Comparison of ENCODE assay signal across 9 mouse cellular contexts in genomic region chr10:3332880-3333279, GRCm38 (mm10). TPM values are rescaled to one million over a fixed set of nuclear protein-coding genes. Genes with fewer than 3 reads are reported as not detected.
A peak's percentile ranks its signal among the peaks of the same experiment; 100 is the strongest.
DNase-seq lines count a peak whose midpoint lies in the region; ATAC-seq and TF ChIP-seq lines count a peak whose summit lies in the region.
"Had no signal": no experiment of that assay in that cellular context is flagged by ENCODE, and none has a peak within 500 bp of the region (broad histone marks: within the 10 kb centered on the region; RNA-seq: fewer than 3 reads in every experiment).

No protein-coding gene starts in this region.

- no peaks in the 10 kb centered on the region for H3K36me3 ChIP-seq in MEL (ENCODE audit: control insufficient read depth in 1 of 2, insufficient read depth in 2 of 2, low read length in 2 of 2)
- no peaks in the 10 kb centered on the region for H3K36me3 ChIP-seq in forebrain, embryonic 12.5 days (replicated peaks)
- H3K36me3 ChIP-seq in hindbrain, embryonic 10.5 days = no peaks in the 10 kb centered on the region
- H3K36me3 ChIP-seq: liver, embryonic 15.5 days had no signal

- DNase-seq in MEL (ENCODE audit: low read depth, low spot score) = peak; percentile 73
- DNase-seq in c-Kit-positive CD71-negative TER-119-negative erythroid progenitor cells, embryonic 14.5 days (ENCODE audit: low read depth) = peak; percentile 29
- peak; percentile 69 for DNase-seq in hindbrain, embryonic 10.5 days (ENCODE audit: low spot score)
- peak; percentile 68 to 88 for DNase-seq in layer of hippocampus, adult 8-10 months (ENCODE audit: low spot score in 2 of 2)
- DNase-seq in lung, postnatal 14 days = peak; percentile 85
- peak; percentile 35 for DNase-seq in retina, postnatal 7 days (ENCODE audit: low read depth, low spot score)
- peak; percentile 34 to 72 for DNase-seq in urinary bladder, postnatal 4 days (ENCODE audit: low spot score in 2 of 2)

- 39% methylated on average over 3 of the region's 3 CpGs for WGBS in forebrain, embryonic 12.5 days
- 31% methylated on average over 3 of the region's 3 CpGs for WGBS in hindbrain, embryonic 10.5 days

- no peaks in the 10 kb centered on the region for H3K27me3 ChIP-seq in MEL (ENCODE audit: control insufficient read depth in 1 of 2, insufficient read depth in 2 of 2, low read length in 2 of 2)
- H3K27me3 ChIP-seq in forebrain, embryonic 12.5 days = no peaks in the 10 kb centered on the region
- no peaks in the 10 kb centered on the region for H3K27me3 ChIP-seq in hindbrain, embryonic 10.5 days (ENCODE audit: insufficient read depth, poor library complexity, severe bottlenecking)
- H3K27me3 ChIP-seq: liver, embryonic 15.5 days had no signal

- TF ChIP-seq RAD21 in MEL (IDR thresholded peaks at IDR 0.05; ENCODE audit: low read depth, low read length) = peak; percentile 84

- H3K4me1 ChIP-seq in MEL (ENCODE audit: control insufficient read depth in 1 of 2, insufficient read depth in 2 of 2, low read length in 2 of 2) = no peaks in the 10 kb centered on the region
- no peaks in the 10 kb centered on the region for H3K4me1 ChIP-seq in forebrain, embryonic 12.5 days
- no peaks in the 10 kb centered on the region for H3K4me1 ChIP-seq in hindbrain, embryonic 10.5 days (replicated peaks)
- H3K4me1 ChIP-seq: liver, embryonic 15.5 days had no signal

- H3K27ac ChIP-seq in MEL (ENCODE audit: control insufficient read depth, low read depth, low read length) = no peak overlapping the region
- H3K27ac ChIP-seq in forebrain, embryonic 12.5 days = no peak overlapping the region
- no peak overlapping the region for H3K27ac ChIP-seq in hindbrain, embryonic 10.5 days
- H3K27ac ChIP-seq: liver, embryonic 15.5 days had no signal

- H3K4me3 ChIP-seq in MEL (ENCODE audit: control insufficient read depth in 1 of 2, insufficient read depth in 1 of 2, low read depth in 2 of 2, low read length in 2 of 2) = no peak overlapping the region
- no peak overlapping the region for H3K4me3 ChIP-seq in forebrain, embryonic 12.5 days (replicated peaks)
- no peak overlapping the region for H3K4me3 ChIP-seq in hindbrain, embryonic 10.5 days
- H3K4me3 ChIP-seq: liver, embryonic 15.5 days had no signal

- peak; percentile 63; the same call in 1 of the 2 replicates for ATAC-seq in forebrain, embryonic 12.5 days (ENCODE audit: low FRiP score)

- TF ChIP-seq CTCF in MEL (IDR thresholded peaks at IDR 0.05 in 2 of 3, conservative IDR thresholded peaks at IDR 0.05 in 1 of 3; ENCODE audit: control insufficient read depth in 1 of 3, insufficient read depth in 1 of 3, low read depth in 2 of 3, low read length in 3 of 3, poor library complexity in 1 of 3, severe bottlenecking in 1 of 3) = peak; percentile 72 to 79 (median 78)

- TF ChIP-seq EP300 in MEL (IDR thresholded peaks at IDR 0.05; ENCODE audit: low read depth in 1 of 2, low read length in 2 of 2) = no peak

- no peak overlapping the region for H3K9ac ChIP-seq in MEL (ENCODE audit: control insufficient read depth, low read depth, low read length, poor library complexity, severe bottlenecking)
- H3K9ac ChIP-seq in forebrain, embryonic 12.5 days = no peak overlapping the region
- H3K9ac ChIP-seq: liver, embryonic 15.5 days had no signal

- no peak for TF ChIP-seq POLR2A in MEL (IDR thresholded peaks at IDR 0.05; ENCODE audit: control insufficient read depth in 1 of 2, insufficient read depth in 1 of 2, low read depth in 1 of 2, low read length in 2 of 2, poor library complexity in 1 of 2)

- H3K9me3 ChIP-seq in MEL (replicated peaks; ENCODE audit: insufficient read depth, low read length) = no peaks in the 10 kb centered on the region
- no peaks in the 10 kb centered on the region for H3K9me3 ChIP-seq in forebrain, embryonic 12.5 days
- H3K9me3 ChIP-seq in hindbrain, embryonic 10.5 days = no peaks in the 10 kb centered on the region
- H3K9me3 ChIP-seq: liver, embryonic 15.5 days had no signal

- no peak overlapping the region for H3K4me2 ChIP-seq in forebrain, embryonic 12.5 days
- H3K4me2 ChIP-seq: liver, embryonic 15.5 days had no signal

- no peaks in the 10 kb centered on the region for H3K79me2 ChIP-seq in MEL (ENCODE audit: control insufficient read depth, insufficient read depth, low read length, poor library complexity)

TF ChIP-seq in MEL, 35 proteins besides CTCF, POLR2A, EP300 and RAD21:
- peak; percentile 69 for TF ChIP-seq ZC3H11A (IDR thresholded peaks at IDR 0.05; ENCODE audit: low read depth, low read length)
- TF ChIP-seq GATA1 (IDR thresholded peaks at IDR 0.05; ENCODE audit: low read depth, low read length) = no peak
- peak; percentile 89 for TF ChIP-seq SMC3 (IDR thresholded peaks at IDR 0.05; ENCODE audit: low read depth, low read length)

RNA-seq across cellular contexts. Expression of gene Ppp1r14c, which starts 33.0 kb away (rescaled TPM):
- total RNA-seq in MEL (2012; rRNA removed) = not detected in 2 replicates
- not detected for polyA plus RNA-seq in MEL (2012; ENCODE audit: insufficient read depth in 1 of 2, insufficient read length in 2 of 2, low read depth in 1 of 2, low replicate concordance in 2 of 2, missing spikeins in 1 of 2)
- 7.4 and 8.0 TPM in 2 replicates for polyA plus RNA-seq in forebrain, embryonic 12.5 days (2016; fragmentation: Nextera tagmentation; extraction: Ambion mirVana)
- 3.5 and 6.0 TPM in 2 replicates for polyA plus RNA-seq in hindbrain, embryonic 10.5 days (2016; fragmentation: Nextera tagmentation; extraction: Ambion mirVana)
- 10 to 100 TPM; 16.8 to 18.5 (median 17.7) TPM for total RNA-seq in layer of hippocampus, adult 8-10 months (2022)

Comparison
In these comparisons a context has a peak if more than half of its experiments do, and no peak if none do; other contexts are left out.
1. DNase-seq: peak in every context shown above with its lines; median percentile 85 in lung, postnatal 14 days; 78 in layer of hippocampus, adult 8-10 months; 73 in MEL; 69 in hindbrain, embryonic 10.5 days; 53 in urinary bladder, postnatal 4 days; 35 in retina, postnatal 7 days; 29 in c-Kit-positive CD71-negative TER-119-negative erythroid progenitor cells, embryonic 14.5 days.